Mouse (Mus musculus) ES-Bruce4 (cell line): ENCODE data around the gene Syvn1.

Source experiments
- CTCF ChIP-seq: IDR thresholded peaks from one replicate; pipeline ENCODE4 v1.8.1; 2011; ENCODE audit warnings: low read depth, low read length
- POLR2A ChIP-seq: IDR thresholded peaks from one replicate; pipeline ENCODE4 v1.8.1; 2011; ENCODE audit warnings: low read length; ENCODE audit not compliant: insufficient read depth

DNA sequence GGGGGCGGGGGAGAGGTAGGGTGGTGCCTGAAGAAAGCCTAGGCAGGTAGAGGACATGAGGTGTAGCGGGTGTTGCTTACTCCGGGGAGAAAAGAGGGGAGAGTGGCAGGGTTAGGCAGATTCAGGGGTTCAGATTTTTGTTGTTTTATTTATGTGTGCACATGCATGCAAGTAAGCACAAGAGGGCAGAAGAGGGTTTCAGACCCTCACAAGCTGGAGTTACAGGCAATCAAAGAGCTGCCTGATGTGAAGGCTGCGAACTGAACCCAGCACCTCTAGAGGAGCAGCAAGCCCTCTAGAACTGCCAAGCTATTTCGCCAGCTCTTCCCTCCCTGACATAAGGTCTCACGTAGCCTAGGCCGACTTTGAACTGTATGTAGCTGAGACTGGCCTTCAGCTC is 29.8 kb upstream of the Syvn1 start:
- TF ChIP-seq POLR2A (no peak), CTCF (no peak)
